Mouse (Mus musculus) liver, embryonic 12.5 days (tissue): ENCODE results near the gene Uggt2. TPM values are rescaled to one million over a fixed set of nuclear protein-coding genes. Genes with fewer than 3 reads are reported as not detected.
"Not testable (repeated sequence)": the region's sequence is repeated elsewhere in the genome, so short reads cannot be mapped to it uniquely, and the experiment has no call there.

Source experiments
- ATAC-seq: fragments of 200-750 bp; cut with Nextera tagmentation; 2 replicates; pipeline ENCODE4 v1.8.0; 2017; ENCODE audit warnings: moderate number of reproducible peaks, mild to moderate bottlenecking, moderate library complexity
- H3K27ac ChIP-seq: fragments of 300-500 bp; sonication (generic); 2 replicates; pipeline ENCODE4 v1.5.1; 2016; ENCODE audit warnings: mild to moderate bottlenecking
- H3K27me3 ChIP-seq: fragments of 300-500 bp; sonication (generic); replicated peaks from 2 replicates; pipeline ENCODE4 v1.6.1; 2016; ENCODE audit warnings: mild to moderate bottlenecking, moderate library complexity
- H3K36me3 ChIP-seq: fragments of 300-500 bp; sonication (generic); 2 replicates; pipeline ENCODE4 v1.6.1; 2016; ENCODE audit warnings: mild to moderate bottlenecking, moderate library complexity
- H3K4me1 ChIP-seq: fragments of 300-500 bp; sonication (generic); 2 replicates; pipeline ENCODE4 v1.6.1; 2016
- H3K4me2 ChIP-seq: fragments of 300-500 bp; sonication (generic); 2 replicates; pipeline ENCODE4 v1.6.1; 2016; ENCODE audit warnings: mild to moderate bottlenecking, moderate library complexity
- H3K4me3 ChIP-seq: fragments of 300-500 bp; sonication (generic); 2 replicates; pipeline ENCODE4 v1.5.1; 2016; ENCODE audit warnings: mild to moderate bottlenecking, moderate library complexity
- H3K9ac ChIP-seq: fragments of 300-500 bp; sonication (generic); 2 replicates; pipeline ENCODE4 v1.6.1; 2016; ENCODE audit warnings: mild to moderate bottlenecking, moderate library complexity
- H3K9me3 ChIP-seq: fragments of 300-500 bp; sonication (generic); replicated peaks from 2 replicates; pipeline ENCODE4 v1.6.1; 2016; ENCODE audit warnings: mild to moderate bottlenecking, moderate library complexity
- WGBS: fragments of 180-500 bp; shearing (Covaris S2); methylation state at CpG from one replicate; pipeline ENCODE4 v1.1.7; 2016; ENCODE audit not compliant: insufficient replicate concordance; 5-methylcytosine and 5-hydroxymethylcytosine counted together
- polyA plus RNA-seq: library from polyadenylated mRNA; unstranded; fragments of >200 nt; fragmentation: Nextera tagmentation; extraction: Ambion mirVana; gene quantifications from 2 replicates; pipeline ENCODE4 v1.2.1, GENCODE M21; 2016

The Uggt2 gene
- polyA plus RNA-seq, 1 experiment from 2014 or later: 2.7 TPM

- H3K4me1 ChIP-seq: no peaks in the 10 kb centered on the region
- H3K36me3 ChIP-seq: peaks cover 12% of the 10 kb centered on the region
- no peaks in the 10 kb centered on the region for H3K27me3 ChIP-seq
- ATAC-seq: no peak
- no peak overlapping the region for H3K9ac ChIP-seq
- no peak overlapping the region for H3K4me2 ChIP-seq
- H3K9me3 ChIP-seq: no peaks in the 10 kb centered on the region
- H3K4me3 ChIP-seq: no peak overlapping the region
- H3K27ac ChIP-seq: no peak overlapping the region
- WGBS: 69% methylated on average over 9 of the region's 9 CpGs
Measured at GRCm38 (mm10) chr14:118995226-118995925, 103.9 kb downstream of the Uggt2 start.

- 0 out of 2 replicates have a peak overlapping the region, but pooled peaks have one; percentile 19 for H3K9ac ChIP-seq
- peak overlapping the region; percentile 58 for H3K4me2 ChIP-seq
- H3K4me1 ChIP-seq: peaks cover 19% of the 10 kb centered on the region
- no peak overlapping the region for H3K27ac ChIP-seq
- ATAC-seq: peak; percentile 98
- no peaks in the 10 kb centered on the region for H3K9me3 ChIP-seq
- H3K36me3 ChIP-seq: peaks cover 3% of the 10 kb centered on the region; the same call in 1 of the 2 replicates
- H3K4me3 ChIP-seq: peak overlapping the region; percentile 15; the same call in 1 of the 2 replicates
- H3K27me3 ChIP-seq: no peaks in the 10 kb centered on the region
- WGBS: 32% methylated on average over 13 of the region's 13 CpGs
Measured at GRCm38 (mm10) chr14:118987523-118988496, 111.4 kb downstream of the Uggt2 start.

GRCm38 (mm10) chr14:118986653-118987522, 112.3 kb downstream of the Uggt2 start:
- peaks cover 19% of the 10 kb centered on the region for H3K4me1 ChIP-seq
- H3K9me3 ChIP-seq: no peaks in the 10 kb centered on the region
- WGBS: 30% methylated on average over 16 of the region's 16 CpGs
- H3K9ac ChIP-seq: no peak overlapping the region
- peaks cover 3% of the 10 kb centered on the region; the same call in 1 of the 2 replicates for H3K36me3 ChIP-seq
- H3K4me3 ChIP-seq: no peak overlapping the region
- no peak overlapping the region for H3K27ac ChIP-seq
- H3K4me2 ChIP-seq: peak overlapping the region; percentile 58
- no peaks in the 10 kb centered on the region for H3K27me3 ChIP-seq
- ATAC-seq: 0 out of 2 replicates have a peak, but pooled peaks have one; percentile 12

- no peaks in the 10 kb centered on the region for H3K27me3 ChIP-seq
- H3K4me1 ChIP-seq: peaks cover 24% of the 10 kb centered on the region
- ATAC-seq: no peak
- no peak overlapping the region for H3K4me2 ChIP-seq
- no peaks in the 10 kb centered on the region for H3K9me3 ChIP-seq
- no peak overlapping the region for H3K27ac ChIP-seq
- H3K9ac ChIP-seq: no peak overlapping the region
- 64% methylated on average over 4 of the region's 4 CpGs for WGBS
- peaks cover 21% of the 10 kb centered on the region for H3K36me3 ChIP-seq
- H3K4me3 ChIP-seq: no peak overlapping the region
Measured at GRCm38 (mm10) chr14:118984161-118984560, 115.1 kb downstream of the Uggt2 start.

GRCm38 (mm10) chr14:118983396-118983795, 115.8 kb downstream of the Uggt2 start:
- no peaks in the 10 kb centered on the region for H3K27me3 ChIP-seq
- peaks cover 27% of the 10 kb centered on the region for H3K36me3 ChIP-seq
- peaks cover 17% of the 10 kb centered on the region for H3K4me1 ChIP-seq
- H3K4me3 ChIP-seq: no peak overlapping the region
- no peak for ATAC-seq
- H3K9ac ChIP-seq: no peak overlapping the region
- H3K27ac ChIP-seq: no peak overlapping the region
- H3K4me2 ChIP-seq: no peak overlapping the region
- no peaks in the 10 kb centered on the region for H3K9me3 ChIP-seq

- H3K9me3 ChIP-seq, H3K4me1 ChIP-seq, H3K27me3 ChIP-seq, H3K4me2 ChIP-seq, H3K4me3 ChIP-seq, H3K9ac ChIP-seq: not testable (repeated sequence)
- Histone ChIP-seq H3K27ac (peak overlapping the region; percentile 58), H3K36me3 (peaks cover 36% of the 10 kb centered on the region)
- WGBS: 59% methylated on average over 11 of the region's 11 CpGs
- 0 out of 2 replicates have a peak, but pooled peaks have one; percentile 19 for ATAC-seq
Measured at GRCm38 (mm10) chr14:118982429-118983045, 116.7 kb downstream of the Uggt2 start.

GRCm38 (mm10) chr14:118981711-118982428, 117.4 kb downstream of the Uggt2 start:
- not testable (repeated sequence) for H3K27ac ChIP-seq, H3K9ac ChIP-seq, H3K9me3 ChIP-seq, H3K4me2 ChIP-seq, H3K27me3 ChIP-seq, H3K4me1 ChIP-seq, ATAC-seq, H3K4me3 ChIP-seq
- WGBS: 77% methylated on average over 6 of the region's 6 CpGs
- H3K36me3 ChIP-seq: peaks cover 42% of the 10 kb centered on the region

- Histone ChIP-seq H3K4me1 (peaks cover 4% of the 10 kb centered on the region; the same call in 1 of the 2 replicates), H3K4me2 (no peak overlapping the region), H3K4me3 (no peak overlapping the region), H3K9ac (no peak overlapping the region), H3K36me3 (peaks cover 52% of the 10 kb centered on the region), H3K9me3 (no peaks in the 10 kb centered on the region), H3K27me3 (no peaks in the 10 kb centered on the region), H3K27ac (no peak overlapping the region)
- 65% methylated on average over 8 of the region's 8 CpGs for WGBS
- ATAC-seq: no peak
Measured at GRCm38 (mm10) chr14:118980890-118981289, 118.3 kb downstream of the Uggt2 start.

- peak; percentile 45; the same call in 1 of the 2 replicates for ATAC-seq
- Histone ChIP-seq H3K4me3 (no peak overlapping the region), H3K4me2 (no peak overlapping the region), H3K9ac (no peak overlapping the region), H3K27ac (peak overlapping the region; percentile 12; the same call in 1 of the 2 replicates), H3K9me3 (no peaks in the 10 kb centered on the region), H3K4me1 (peaks cover 4% of the 10 kb centered on the region; the same call in 1 of the 2 replicates), H3K36me3 (peaks cover 58% of the 10 kb centered on the region), H3K27me3 (no peaks in the 10 kb centered on the region)
- 72% methylated on average over 5 of the region's 5 CpGs for WGBS
Measured at GRCm38 (mm10) chr14:118980358-118980757, 118.9 kb downstream of the Uggt2 start.

GRCm38 (mm10) chr14:118979571-118980325, 119.5 kb downstream of the Uggt2 start:
- ATAC-seq: no peak
- Histone ChIP-seq H3K4me3 (no peak overlapping the region), H3K27me3 (no peaks in the 10 kb centered on the region), H3K4me2 (no peak overlapping the region), H3K36me3 (peaks cover 64% of the 10 kb centered on the region), H3K9ac (no peak overlapping the region), H3K27ac (peak overlapping the region; percentile 12; the same call in 1 of the 2 replicates), H3K9me3 (no peaks in the 10 kb centered on the region), H3K4me1 (peaks cover 4% of the 10 kb centered on the region; the same call in 1 of the 2 replicates)
- 77% methylated on average over 7 of the region's 7 CpGs for WGBS
